Mouse (Mus musculus) adrenal gland, postnatal 4 days (tissue): ENCODE results near the gene Zbtb49. TPM values are rescaled to one million over a fixed set of nuclear protein-coding genes. Genes with fewer than 3 reads are reported as not detected.

ENCODE experiments used
- DNase-seq, 2 experiments: peaks; one replicate each; pipeline ENCODE4 v3.0.0; 2021 to 2022; ENCODE audit warnings: low spot score in 2 of 2, mixed read lengths in 2 of 2
- long read RNA-seq, 2 experiments: library from polyadenylated mRNA; stranded (forward); transcript quantifications; one replicate each; pipeline ENCODE4 v2.0.0; 2021
- total RNA-seq, 2 experiments: library from RNA; stranded (reverse); gene quantifications; 2 replicates each; pipeline ENCODE4 v1.2.3; 2021

Zbtb49 gene
- 10 to 100 TPM; 15.3 to 18.5 TPM for total RNA-seq
- long read RNA-seq, experiment 1, partial matches to known transcripts: 0 of 5 reads
- long read RNA-seq, experiment 1, other reads (novel, unspliced or antisense): 2 of 5 reads
- long read RNA-seq, experiment 2, partial matches to known transcripts: 2 of 19 reads
- long read RNA-seq, experiment 2, other reads (novel, unspliced or antisense): 12 of 19 reads

DNA sequence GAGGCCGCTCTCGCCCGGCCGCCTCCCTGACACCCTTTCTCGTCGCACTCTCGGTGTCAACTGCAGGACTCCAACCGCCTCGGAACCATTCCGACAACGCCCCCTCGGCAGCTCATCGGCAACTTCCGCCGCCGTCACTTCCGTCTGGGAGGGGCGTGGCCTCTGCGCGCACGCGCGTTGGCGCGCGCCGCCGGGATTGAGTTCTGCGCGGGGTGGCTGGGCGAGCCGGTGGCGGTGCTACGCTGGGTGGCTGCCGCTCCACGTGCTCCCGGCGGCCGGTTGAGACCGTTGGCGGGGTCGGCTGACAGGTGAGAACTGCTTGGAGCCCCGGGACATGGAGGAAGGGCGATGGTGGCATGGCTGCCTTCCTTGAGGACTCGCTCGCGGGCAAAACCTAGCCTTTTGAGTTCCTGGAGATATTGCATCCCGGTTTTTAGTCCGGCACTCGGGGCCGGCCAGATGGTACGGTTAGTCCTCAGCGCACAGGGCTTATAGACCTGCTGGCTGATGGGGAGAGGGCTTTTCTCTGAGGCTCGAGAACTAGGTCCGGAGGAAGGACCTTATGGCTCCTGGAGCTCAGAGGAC is at the start of gene Zbtb49, which contains the start of gene Lyar:
Gene Zbtb49, minus strand, starts transcription at position 130 of the 585 bp plus-strand sequence.
Gene Lyar, plus strand, starts transcription at position 143 of the 585 bp plus-strand sequence.
- peak; percentile 92 to 97 for DNase-seq

DNA sequence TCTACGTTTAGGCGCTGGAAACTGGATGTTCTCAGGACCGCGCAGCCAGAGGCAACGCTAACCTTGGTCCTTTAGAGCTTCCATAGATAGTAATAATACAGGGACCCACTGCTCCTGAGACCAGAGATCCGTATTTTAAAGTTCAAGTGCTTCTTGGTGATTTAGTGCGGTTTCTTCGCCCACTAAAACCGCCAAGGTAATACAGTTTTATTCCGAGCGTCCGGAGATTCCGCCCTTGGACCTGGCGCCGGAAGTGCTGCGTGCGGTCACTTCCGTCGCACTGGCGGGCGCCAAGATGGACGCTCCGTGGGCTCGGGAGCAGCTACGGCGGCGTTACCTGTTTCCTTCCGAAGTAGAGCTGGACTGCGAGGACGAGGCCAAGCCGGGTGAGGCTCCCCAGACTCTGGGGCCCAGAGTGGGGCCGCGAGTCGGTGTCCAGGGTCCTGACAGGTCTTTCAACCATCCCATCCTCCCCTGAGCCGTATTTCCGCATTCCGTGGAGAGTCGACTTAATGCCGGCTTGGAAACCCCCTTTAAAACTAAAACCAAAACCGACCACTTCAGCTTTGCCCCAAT is 39.9 kb upstream of the Zbtb49 start, which contains the start of gene Tmem128:
Gene Tmem128, plus strand, starts transcription at position 79 of the 576 bp plus-strand sequence.
- peak; percentile 22 to 40 for DNase-seq

DNA sequence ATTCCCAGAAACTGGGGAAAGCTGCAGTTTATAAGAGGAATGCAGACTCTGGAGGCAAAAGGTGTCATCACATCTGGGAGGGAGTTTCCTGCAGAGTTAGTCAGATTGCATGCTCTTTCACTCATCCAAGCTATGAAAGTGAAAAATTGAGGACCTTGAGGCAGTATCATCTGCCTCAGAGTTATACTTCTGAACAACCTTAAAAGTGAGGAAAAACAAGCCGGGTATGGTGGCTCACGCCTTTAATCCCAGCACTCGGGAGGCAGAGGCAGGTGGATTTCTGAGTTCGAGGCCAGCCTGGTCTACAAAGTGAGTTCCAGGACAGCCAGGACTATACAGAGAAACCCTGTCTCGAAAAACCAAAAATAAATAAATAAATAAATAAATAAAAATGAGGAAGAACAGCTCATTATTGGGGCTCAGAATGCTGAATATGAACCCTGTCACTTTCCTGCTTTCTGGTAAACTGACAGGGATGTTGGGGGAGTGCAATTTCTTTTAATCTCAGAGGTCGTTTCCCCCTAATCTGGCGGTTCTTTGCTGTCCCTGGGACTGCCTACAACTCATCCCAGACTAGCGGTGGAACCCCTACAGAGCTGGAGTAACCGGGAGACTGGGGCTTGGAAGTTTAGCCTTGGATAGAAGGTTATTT is 39.3 kb upstream of the Zbtb49 start:
- DNase-seq: no peak

DNA sequence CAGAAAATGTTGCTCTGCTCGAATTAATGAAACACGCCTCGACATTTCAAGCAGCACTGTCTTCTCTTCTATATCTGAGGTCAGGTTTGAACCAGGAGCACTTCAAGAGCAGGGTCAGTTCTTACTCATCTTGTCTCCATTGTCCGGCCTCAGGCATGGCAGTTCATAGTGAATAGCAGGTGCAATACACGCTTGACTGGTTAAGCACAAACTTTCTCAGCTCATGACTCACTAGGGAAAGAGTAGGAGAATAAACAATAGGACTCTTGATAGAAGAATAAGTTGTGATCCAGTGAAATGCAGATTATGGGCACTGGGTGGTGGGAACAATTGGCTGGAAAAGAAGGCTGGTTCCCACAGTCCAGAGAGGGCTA is 38.5 kb upstream of the Zbtb49 start:
- DNase-seq: no peak

DNA sequence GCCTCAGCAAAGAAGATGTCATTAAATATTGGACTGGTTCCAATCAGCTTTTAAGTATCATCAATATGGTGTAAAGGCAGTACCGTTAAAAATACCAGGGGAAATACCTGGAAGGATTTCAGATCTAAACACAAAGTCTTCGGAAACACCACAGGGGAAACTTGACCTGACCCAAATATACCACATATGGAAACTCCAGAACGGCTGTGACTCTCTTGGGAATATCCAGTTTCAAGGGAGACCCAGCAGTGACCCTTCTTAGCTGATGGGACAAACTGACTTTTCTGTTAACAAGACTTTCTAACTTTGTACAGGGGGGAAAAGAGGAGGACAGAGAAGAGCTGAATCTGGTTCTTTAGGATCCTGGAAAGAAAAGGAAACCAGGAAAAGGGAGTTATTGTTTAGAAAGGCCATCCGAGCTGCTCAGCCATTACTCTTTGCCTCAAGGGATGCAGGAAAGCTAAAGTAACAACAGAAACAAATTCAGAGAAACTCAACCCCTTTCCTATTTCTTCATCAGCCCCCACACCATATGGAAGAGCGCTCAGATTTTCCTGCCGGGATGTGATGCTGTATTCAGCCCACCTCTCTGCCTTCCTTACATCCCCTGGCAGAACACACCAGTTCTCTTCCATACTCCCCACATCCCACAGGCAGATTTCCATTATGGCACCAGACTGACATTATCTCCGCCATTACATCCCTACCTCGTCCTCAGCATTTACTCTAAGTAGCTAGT is 37.9 kb upstream of the Zbtb49 start:
- DNase-seq: peak in 1 of 2 experiments; percentile 0

DNA sequence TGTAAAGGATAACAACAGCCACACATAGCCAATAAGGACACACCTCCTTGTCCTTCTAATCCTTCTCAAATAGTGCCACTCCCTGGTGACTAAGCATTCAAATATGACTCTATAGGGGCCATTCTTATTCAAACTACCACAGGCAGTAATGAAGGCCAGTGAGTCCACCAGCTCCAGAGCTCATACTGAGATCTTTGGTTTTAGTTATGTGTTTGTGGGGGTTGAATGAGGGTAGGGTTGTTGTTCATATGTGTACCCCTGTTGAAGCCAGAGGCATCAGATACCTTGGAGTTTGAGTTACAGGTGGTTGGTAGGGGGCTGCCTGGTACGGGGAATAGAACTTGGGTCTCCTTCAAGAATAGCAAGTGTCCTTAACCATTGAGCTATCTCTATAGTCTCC is 36.3 kb upstream of the Zbtb49 start:
- DNase-seq: no peak

DNA sequence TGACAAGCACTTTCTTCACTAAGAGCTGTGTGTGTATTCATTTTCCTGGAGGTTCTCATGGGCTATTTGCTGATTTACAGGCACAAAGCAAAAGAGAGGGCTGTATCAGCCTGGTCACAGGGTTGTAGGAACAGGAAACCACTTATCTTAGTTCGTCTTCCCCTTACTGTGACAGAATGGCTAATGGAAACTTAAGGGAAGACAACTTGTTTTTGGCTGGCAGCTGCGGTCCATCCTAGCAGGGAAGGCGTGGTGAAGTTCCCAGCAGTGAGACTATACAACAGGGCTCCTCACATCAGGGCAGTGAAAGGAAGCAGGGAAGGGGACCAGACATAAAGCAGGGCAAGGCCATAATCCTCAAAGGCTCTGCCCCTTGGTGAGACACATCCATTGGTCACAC is 35.4 kb upstream of the Zbtb49 start:
- DNase-seq: no peak

DNA sequence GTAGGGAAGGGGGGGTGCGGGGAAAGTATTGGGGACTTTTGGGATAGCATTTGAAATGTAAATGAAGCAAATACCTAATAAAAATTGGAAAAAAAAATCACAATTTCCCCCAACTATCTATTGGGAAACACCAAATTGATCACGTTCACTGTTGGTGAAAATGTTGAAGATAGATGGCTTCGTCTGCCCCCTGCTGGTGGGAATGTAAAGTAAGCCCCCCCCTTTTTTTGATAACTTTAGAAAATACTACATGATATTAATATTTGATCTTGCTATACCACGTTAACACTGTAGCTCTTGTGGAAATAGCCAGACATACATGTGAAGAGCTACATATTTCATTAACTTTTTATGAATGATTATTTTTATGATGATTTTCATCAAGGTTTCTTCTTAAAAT is 34.9 kb upstream of the Zbtb49 start:
- DNase-seq: no peak

DNA sequence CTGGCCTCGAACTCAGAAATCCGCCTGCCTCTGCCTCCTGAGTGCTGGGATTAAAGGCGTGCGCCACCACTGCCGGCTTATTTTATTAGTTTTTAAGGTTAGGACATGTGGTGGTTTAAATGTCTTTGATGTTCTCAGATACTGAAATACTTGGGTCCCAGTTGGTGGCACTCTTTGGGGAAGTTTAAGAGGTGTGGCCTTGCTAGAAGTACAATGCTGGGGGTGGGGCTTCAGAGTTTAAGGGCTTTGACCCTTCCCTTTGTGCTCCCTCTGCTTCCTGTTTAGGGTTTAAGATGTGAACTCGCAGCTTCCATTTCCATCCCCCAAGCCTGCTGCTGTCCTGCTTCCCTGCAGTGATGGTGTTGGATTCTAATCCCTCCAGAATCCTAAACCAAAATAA is 21.7 kb upstream of the Zbtb49 start:
- no peak for DNase-seq

DNA sequence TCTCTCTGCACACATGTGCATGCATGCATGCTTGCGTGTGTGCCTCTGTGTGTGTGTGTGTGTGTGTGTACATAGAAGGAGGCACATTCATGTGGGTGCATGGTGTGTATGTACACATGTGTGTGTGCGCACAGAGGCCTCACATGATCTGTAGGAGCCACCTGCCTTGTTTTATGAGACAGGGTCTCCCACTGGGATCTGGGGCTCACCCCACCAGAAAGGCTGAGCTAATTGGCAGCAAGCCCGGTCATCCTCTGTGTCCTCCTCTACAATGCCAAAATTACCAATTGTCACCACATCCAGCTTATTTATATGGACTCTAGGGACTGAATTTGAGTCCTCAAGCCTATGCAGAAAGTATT is 21.2 kb upstream of the Zbtb49 start:
- DNase-seq: no peak

DNA sequence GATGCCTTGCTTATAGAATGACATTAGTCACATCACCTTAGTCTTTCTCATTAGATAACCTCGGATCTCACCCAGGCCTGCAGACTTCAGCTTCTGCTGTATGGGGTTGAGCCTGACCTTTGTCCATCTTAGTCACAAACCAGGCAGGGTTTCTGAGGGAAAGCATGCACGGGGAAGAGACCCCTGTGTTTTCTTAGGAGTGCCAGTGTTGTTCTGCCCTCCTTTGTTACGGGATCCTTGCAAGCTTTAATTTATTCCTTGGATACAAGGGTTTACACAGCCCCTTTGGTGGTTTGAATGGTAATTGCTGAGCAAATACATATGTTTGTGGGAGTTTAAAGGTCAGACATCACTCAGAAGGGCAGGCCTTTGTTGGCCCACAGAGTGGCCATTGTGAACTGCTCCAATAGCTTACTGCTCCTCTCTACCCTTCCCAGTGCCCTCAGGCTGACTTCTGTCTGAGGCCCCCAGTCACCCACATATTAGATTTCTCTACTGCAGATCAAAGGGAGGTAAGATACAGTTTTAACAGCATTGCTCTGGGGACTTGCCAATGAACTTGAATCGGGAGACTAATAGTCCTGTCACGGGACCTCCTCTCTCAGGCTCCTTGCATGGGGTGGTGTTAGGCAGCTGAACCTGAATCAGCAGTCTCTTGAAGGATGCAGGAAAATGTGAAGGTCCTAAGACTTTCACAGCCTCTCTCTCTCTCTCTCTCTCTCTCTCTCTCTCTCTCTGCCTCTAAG is 20.6 kb upstream of the Zbtb49 start:
- peak in 1 of 2 experiments; percentile 0 for DNase-seq

DNA sequence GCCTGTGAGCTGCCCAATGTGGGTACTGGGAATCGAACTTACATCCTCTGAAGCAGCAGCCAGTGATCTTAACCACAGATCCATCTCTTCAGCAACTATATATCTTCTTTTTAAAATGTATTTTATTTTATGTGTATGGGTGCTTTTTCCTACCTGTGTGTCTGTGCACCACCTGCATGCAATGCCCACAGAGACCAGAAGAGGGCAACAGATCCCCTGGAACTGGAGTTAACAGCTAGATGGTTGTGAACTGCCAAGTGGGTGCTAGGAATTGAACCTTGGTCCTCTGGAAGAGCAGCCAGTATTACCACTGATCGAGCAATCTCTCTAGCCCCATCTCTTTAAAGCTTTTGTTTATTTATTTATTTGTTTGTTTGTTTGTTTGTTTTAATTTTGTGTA is 16.4 kb upstream of the Zbtb49 start:
- peak in 1 of 2 experiments; percentile 1 for DNase-seq

DNA sequence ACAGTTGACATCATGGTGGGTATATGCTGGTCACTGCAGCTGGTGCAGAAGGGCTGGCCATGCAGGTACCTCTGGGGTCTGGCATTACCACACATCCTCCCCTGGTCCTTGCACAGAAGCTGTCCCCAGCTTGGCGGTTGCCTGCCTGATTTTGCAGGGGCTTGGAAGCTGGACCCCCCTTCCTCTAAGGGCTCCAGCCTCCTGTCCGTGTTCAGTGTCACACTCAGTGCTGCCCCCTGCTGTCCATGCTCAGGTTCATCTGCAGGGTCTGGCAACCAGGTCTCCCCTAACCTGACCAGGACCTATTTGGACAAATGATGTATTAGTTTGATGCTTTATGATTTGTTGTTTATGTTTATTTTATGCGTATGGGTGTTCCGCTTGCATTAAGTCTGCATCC is 15.2 kb upstream of the Zbtb49 start:
- peak; percentile 22 to 23 for DNase-seq

DNA sequence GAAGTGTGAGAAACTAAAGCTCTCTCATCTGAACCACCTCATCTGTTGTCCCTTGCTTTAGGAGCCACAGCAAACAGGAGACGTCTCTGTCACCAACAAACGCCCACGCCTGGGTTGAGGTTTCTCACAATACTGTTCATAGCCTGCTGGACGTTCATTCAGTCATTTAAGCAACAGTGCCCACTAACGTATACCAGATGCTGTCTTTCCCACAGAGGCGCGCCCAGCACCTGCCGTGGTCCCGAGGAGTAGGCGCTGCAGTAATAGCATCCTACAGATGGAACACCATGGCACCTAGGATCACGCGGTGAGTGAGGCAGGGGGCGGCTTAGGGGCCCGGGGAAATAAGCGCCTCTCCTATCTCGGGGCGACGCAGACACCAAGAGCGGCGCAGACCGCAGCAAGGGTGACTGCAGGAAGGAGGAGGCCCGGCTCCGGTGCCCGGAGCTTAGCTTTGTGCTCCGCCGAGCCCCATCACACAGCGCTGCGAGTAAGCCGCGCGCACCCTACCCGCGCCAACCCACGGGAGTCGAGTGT is 418 bp downstream of the Zbtb49 start:
- DNase-seq: no peak

DNA sequence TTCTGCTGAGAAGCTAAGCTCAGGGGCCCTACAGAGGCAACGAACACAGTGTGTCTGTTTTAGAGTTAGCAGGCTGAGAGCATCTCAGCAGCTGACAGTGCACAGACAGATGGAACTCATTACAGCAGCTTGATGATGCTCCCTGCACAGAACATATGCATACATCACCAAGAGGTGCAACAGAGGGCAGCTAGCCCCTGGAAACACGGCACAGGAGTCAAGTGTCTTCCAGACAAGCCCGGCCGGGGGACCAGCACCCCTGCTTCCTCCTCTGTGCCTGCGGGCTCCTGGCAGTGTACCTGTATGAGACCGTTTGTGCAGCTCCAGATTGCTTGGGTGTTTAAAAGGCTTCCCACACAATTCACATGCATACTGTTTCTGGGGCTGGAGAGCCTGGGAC is 7.2 kb downstream of the Zbtb49 start:
- DNase-seq: no peak

DNA sequence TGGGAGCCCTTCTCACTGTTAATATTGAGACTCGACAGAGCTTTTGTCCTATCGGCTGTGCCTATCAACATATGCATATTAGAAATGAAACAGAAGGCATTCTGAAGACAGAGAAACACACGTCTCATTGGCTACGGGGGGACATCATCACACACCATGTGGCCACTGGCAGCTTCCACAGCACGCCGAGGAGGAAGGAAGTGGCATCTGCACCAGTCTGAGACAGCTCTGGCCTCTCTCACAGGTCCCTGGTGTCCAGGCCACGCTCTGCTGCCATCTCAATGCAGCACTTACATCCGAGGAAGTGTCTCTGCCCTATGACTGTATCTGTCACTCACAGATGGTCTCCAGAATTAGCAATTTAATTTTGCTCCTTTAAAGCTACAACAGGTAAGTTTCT is 8.6 kb downstream of the Zbtb49 start:
- no peak for DNase-seq

DNA sequence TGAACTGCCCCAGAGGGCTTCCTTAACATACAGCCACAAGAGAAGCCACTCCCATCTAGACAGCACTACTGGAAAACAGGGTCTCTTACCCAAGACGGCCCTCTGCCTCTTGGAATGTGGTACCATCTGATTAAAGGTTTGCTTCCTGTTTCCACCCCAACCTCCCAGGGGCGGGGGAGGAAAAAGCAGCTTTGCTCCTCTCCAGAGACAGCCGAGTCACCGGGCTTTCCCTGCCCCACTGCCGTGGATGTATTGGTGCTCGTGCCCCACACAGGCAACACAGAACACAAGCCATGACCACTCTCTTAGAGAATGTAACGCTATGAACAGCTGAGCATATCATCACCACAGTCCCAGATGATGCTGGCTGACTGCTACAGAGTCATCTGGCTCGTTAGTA is 11.3 kb downstream of the Zbtb49 start:
- no peak for DNase-seq

DNA sequence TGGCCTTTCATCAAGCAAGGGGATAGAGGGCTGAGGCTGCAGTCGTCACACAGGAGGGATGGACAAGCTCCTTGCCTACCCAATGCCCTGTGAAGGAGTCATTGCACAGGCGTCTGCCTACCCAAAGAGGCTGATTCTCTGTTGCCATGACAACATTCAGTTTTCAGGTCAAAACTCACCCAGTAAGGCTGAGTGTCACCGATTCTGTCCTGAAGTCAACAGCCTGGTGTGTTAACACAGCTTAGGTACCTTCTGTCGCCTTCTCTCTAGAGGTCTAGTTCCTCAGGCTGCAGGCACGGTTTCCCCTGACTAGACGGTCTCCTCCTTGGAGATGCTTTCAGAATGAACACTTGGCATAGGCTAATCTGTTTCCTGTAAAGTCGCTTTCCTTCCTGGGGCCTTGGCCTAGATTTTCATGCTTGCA is 14.9 kb downstream of the Zbtb49 start:
- no peak for DNase-seq

DNA sequence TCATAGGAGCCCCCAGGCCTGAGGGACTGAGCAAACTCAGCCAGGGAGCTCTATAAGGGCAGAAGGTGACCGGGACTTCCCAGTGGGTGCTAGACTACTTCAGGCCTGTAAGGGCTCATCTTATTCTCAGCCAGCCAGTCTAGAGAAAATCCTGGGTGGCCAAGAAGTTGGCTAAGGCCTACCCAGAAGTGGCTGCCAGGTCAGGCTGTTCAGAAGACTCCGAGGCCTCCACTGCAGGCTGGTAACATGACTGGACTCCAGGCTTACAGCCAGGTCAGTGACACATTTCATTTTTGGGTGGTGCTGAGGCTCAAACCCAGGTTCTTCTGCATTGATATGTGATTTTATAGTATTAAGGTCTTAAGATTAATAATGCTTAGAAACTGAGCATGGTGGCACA is 20.6 kb downstream of the Zbtb49 start:
- DNase-seq: no peak

DNA sequence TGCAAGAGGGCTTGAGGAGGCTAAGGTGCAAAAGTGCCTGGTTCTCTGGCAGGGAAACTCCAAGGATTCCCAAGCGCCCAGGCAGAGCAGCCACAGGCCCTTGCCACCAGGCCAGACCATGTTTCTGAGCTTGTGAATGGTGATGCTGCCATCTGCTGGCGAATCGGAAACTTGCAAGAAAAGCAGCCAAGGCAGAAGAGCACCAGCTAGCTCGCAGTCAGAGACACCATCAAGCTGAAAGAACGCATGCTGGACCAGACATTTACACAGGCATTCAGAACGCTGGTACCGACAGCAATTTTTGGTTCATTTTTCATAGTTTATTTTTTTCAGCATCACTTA is 22.8 kb downstream of the Zbtb49 start:
- peak; percentile 71 to 75 for DNase-seq
